Mouse (Mus musculus): ENCODE measurements around the gene Polg. TPM values are rescaled to one million over a fixed set of nuclear protein-coding genes. Genes with fewer than 3 reads are reported as not detected.

The Polg gene
- total and polyA plus RNA-seq, 2 experiments: 28.9 to 31.9 TPM

GRCm38 (mm10) chr7:79474831-79475399 lies 8.8 kb upstream of the Polg start:
- no peaks in the 10 kb centered on the region for H3K36me3 ChIP-seq (ENCODE audit: control insufficient read depth, insufficient read depth, low read length)
- H3K27ac ChIP-seq (replicated peaks; ENCODE audit: insufficient read depth, low read depth, low read length): no peak overlapping the region
- H3K4me1 ChIP-seq (ENCODE audit: control insufficient read depth, insufficient read depth, low read length): no peaks in the 10 kb centered on the region
- no peak overlapping the region for H3K9ac ChIP-seq (ENCODE audit: low read depth, low read length)
- no peaks in the 10 kb centered on the region for H3K27me3 ChIP-seq (ENCODE audit: control insufficient read depth, insufficient read depth, low read length)
- 74% methylated on average over 5 of the region's 5 CpGs for WGBS
- no peaks in the 10 kb centered on the region for H3K79me2 ChIP-seq (ENCODE audit: control insufficient read depth, insufficient read depth, low read length)
- no peak overlapping the region for H3K4me3 ChIP-seq (ENCODE audit: insufficient read depth, low read depth, low read length)
- DNase-seq (ENCODE audit: extremely low read depth, low read depth, low spot score): no peak
- TF ChIP-seq POLR2A (IDR thresholded peaks at IDR 0.05; ENCODE audit: extremely low read depth, insufficient read depth, low read length) (no peak), CTCF (IDR thresholded peaks at IDR 0.05; ENCODE audit: low read depth, low read length) (no peak)

DNA sequence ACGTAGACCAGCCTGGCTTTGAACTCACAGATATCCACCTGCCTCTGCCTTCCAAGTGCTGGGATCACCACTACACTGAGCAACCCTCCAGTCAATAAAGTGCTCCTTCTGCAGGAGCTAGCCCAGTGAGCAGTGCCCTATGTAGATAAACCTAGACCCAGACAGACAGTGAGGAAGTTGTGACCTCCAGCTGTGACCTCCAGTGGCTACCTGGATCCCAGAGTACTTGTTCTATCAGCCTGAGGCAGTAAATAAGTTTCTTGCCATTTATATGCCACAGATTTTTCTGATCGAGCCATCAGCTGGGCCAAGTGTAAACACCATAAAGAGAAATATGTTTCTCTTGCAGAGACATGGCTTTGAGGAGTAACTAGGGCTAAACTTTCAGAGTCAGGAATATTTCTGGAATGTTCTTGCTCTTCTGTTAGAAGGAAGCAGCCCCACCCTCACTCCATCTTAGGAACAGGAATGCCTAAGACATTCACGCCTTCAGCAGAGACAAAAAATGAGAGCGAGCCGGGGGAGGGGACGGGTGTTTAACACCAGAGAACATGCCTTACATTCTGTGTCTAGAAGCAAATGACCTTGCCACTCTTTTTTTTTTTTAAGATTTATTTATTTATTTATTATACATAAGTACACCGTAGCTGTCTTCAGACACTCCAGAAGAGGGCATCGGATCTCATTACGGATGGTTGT lies 7.5 kb upstream of the Polg start:
- H3K79me2 ChIP-seq (ENCODE audit: control insufficient read depth, insufficient read depth, low read length): no peaks in the 10 kb centered on the region

GRCm38 (mm10) chr7:79472792-79473191 lies 6.6 kb upstream of the Polg start:
- TF ChIP-seq CTCF (IDR thresholded peaks at IDR 0.05; ENCODE audit: low read depth, low read length) (peak; percentile 47; the same call in 1 of the 2 replicates), POLR2A (IDR thresholded peaks at IDR 0.05; ENCODE audit: extremely low read depth, insufficient read depth, low read length) (no peak)
- Histone ChIP-seq H3K4me1 (ENCODE audit: control insufficient read depth, insufficient read depth, low read length) (0 out of 2 replicates have a peak, but pooled peaks cover under 1% of the 10 kb centered on the region), H3K4me3 (ENCODE audit: insufficient read depth, low read depth, low read length) (no peak overlapping the region), H3K27me3 (ENCODE audit: control insufficient read depth, insufficient read depth, low read length) (no peaks in the 10 kb centered on the region), H3K79me2 (ENCODE audit: control insufficient read depth, insufficient read depth, low read length) (no peaks in the 10 kb centered on the region), H3K27ac (replicated peaks; ENCODE audit: insufficient read depth, low read depth, low read length) (no peak overlapping the region), H3K9ac (ENCODE audit: low read depth, low read length) (no peak overlapping the region), H3K36me3 (ENCODE audit: control insufficient read depth, insufficient read depth, low read length) (no peaks in the 10 kb centered on the region)
- no peak for DNase-seq (ENCODE audit: extremely low read depth, low read depth, low spot score)
- WGBS: 71% methylated on average over 2 of the region's 2 CpGs

More for the DNA sequence above, 7.5 kb upstream of the Polg start:
- no peak for TF ChIP-seq POLR2A (IDR thresholded peaks at IDR 0.05; ENCODE audit: extremely low read depth, insufficient read depth, low read length)
- no peak for TF ChIP-seq CTCF (IDR thresholded peaks at IDR 0.05; ENCODE audit: low read depth, low read length)
- WGBS: 92% methylated on average over 9 of the region's 9 CpGs
- Histone ChIP-seq H3K36me3 (ENCODE audit: control insufficient read depth, insufficient read depth, low read length) (no peaks in the 10 kb centered on the region), H3K27ac (replicated peaks; ENCODE audit: insufficient read depth, low read depth, low read length) (no peak overlapping the region), H3K27me3 (ENCODE audit: control insufficient read depth, insufficient read depth, low read length) (no peaks in the 10 kb centered on the region), H3K9ac (ENCODE audit: low read depth, low read length) (no peak overlapping the region), H3K4me1 (ENCODE audit: control insufficient read depth, insufficient read depth, low read length) (no peaks in the 10 kb centered on the region), H3K4me3 (ENCODE audit: insufficient read depth, low read depth, low read length) (no peak overlapping the region)
- no peak for DNase-seq (ENCODE audit: extremely low read depth, low read depth, low spot score)

- no peak overlapping the region for H3K9ac ChIP-seq (ENCODE audit: low read depth, low read length)
- peaks cover 3% of the 10 kb centered on the region; the same call in 1 of the 2 replicates for H3K4me1 ChIP-seq (ENCODE audit: control insufficient read depth, insufficient read depth, low read length)
- H3K4me3 ChIP-seq (ENCODE audit: insufficient read depth, low read depth, low read length): no peak overlapping the region
- H3K27me3 ChIP-seq (ENCODE audit: control insufficient read depth, insufficient read depth, low read length): no peaks in the 10 kb centered on the region
- peak; percentile 40 for DNase-seq (ENCODE audit: extremely low read depth, low read depth, low spot score)
- no peaks in the 10 kb centered on the region for H3K79me2 ChIP-seq (ENCODE audit: control insufficient read depth, insufficient read depth, low read length)
- TF ChIP-seq POLR2A (IDR thresholded peaks at IDR 0.05; ENCODE audit: extremely low read depth, insufficient read depth, low read length): no peak
- TF ChIP-seq CTCF (IDR thresholded peaks at IDR 0.05; ENCODE audit: low read depth, low read length): no peak
- no peak overlapping the region for H3K27ac ChIP-seq (replicated peaks; ENCODE audit: insufficient read depth, low read depth, low read length)
- whole genome bisulfite sequencing: 51% methylated on average over 7 of the region's 7 CpGs
- no peaks in the 10 kb centered on the region for H3K36me3 ChIP-seq (ENCODE audit: control insufficient read depth, insufficient read depth, low read length)
Measured at GRCm38 (mm10) chr7:79471436-79471835, 5.3 kb upstream of the Polg start.

DNA sequence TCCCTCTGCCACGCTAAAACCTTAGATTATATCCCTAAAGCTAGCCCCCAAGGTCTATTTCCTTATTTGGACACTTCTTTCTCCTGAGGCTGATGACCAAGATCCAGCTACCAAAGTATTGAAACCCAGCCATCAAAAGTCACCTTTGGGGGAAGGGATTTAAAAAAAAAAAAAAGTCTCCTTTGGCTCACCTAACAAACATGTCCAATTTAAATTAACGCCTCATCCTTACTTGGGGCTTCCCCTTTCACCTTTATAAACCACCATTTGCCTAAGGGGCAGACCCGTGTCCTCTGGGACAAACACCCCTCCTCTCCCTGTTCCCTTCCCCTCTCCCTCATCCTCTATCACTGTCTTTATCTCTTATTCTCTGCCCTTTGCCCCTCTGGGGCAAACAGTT lies 4.6 kb upstream of the Polg start:
- Histone ChIP-seq H3K4me3 (ENCODE audit: insufficient read depth, low read depth, low read length) (no peak overlapping the region), H3K27ac (replicated peaks; ENCODE audit: insufficient read depth, low read depth, low read length) (no peak overlapping the region), H3K9ac (ENCODE audit: low read depth, low read length) (no peak overlapping the region), H3K36me3 (ENCODE audit: control insufficient read depth, insufficient read depth, low read length) (no peaks in the 10 kb centered on the region), H3K4me1 (ENCODE audit: control insufficient read depth, insufficient read depth, low read length) (peaks cover 3% of the 10 kb centered on the region; the same call in 1 of the 2 replicates), H3K27me3 (ENCODE audit: control insufficient read depth, insufficient read depth, low read length) (no peaks in the 10 kb centered on the region), H3K79me2 (ENCODE audit: control insufficient read depth, insufficient read depth, low read length) (no peaks in the 10 kb centered on the region)
- TF ChIP-seq POLR2A (IDR thresholded peaks at IDR 0.05; ENCODE audit: extremely low read depth, insufficient read depth, low read length): no peak
- TF ChIP-seq CTCF (IDR thresholded peaks at IDR 0.05; ENCODE audit: low read depth, low read length): no peak
- 68% methylated on average over 3 of the region's 3 CpGs for WGBS
- no peak for DNase-seq (ENCODE audit: extremely low read depth, low read depth, low spot score)

DNA sequence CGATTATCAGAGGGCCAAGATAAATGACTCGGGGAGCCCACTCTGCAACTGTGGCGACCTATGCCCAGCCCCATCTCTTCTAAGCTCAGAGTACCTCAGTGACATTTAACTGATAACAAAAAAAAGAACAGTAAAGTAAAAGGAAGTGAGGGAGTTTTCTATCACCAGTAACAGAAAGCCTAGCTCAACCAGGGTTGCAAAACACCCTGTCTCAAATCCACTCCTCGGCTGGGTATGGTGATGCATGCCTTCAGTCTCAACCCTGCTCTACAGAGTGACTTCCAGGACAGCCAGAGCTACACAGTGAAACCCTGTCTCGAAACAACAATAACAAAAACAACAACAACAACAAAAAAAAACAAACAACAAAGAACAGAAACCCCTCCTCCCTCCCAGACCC lies 3.6 kb upstream of the Polg start:
- 81% methylated on average over 5 of the region's 5 CpGs for WGBS
- peaks cover 9% of the 10 kb centered on the region for H3K4me1 ChIP-seq (ENCODE audit: control insufficient read depth, insufficient read depth, low read length)

More for the DNA sequence above, 3.6 kb upstream of the Polg start:
- H3K27ac ChIP-seq (replicated peaks; ENCODE audit: insufficient read depth, low read depth, low read length): no peak overlapping the region
- DNase-seq (ENCODE audit: extremely low read depth, low read depth, low spot score): no peak
- no peak overlapping the region for H3K9ac ChIP-seq (ENCODE audit: low read depth, low read length)
- H3K4me3 ChIP-seq (ENCODE audit: insufficient read depth, low read depth, low read length): no peak overlapping the region
- TF ChIP-seq POLR2A (IDR thresholded peaks at IDR 0.05; ENCODE audit: extremely low read depth, insufficient read depth, low read length) (no peak), CTCF (IDR thresholded peaks at IDR 0.05; ENCODE audit: low read depth, low read length) (no peak)
- H3K27me3 ChIP-seq (ENCODE audit: control insufficient read depth, insufficient read depth, low read length): no peaks in the 10 kb centered on the region
- peaks cover 4% of the 10 kb centered on the region for H3K79me2 ChIP-seq (ENCODE audit: control insufficient read depth, insufficient read depth, low read length)
- no peaks in the 10 kb centered on the region for H3K36me3 ChIP-seq (ENCODE audit: control insufficient read depth, insufficient read depth, low read length)
